Mouse (Mus musculus) cortical plate, adult 2 months (tissue): Measurements from ENCODE around the gene Wnt1.

Experiments used
- CTCF ChIP-seq: fragments of 200-500 bp; IDR thresholded peaks from 2 replicates; pipeline ENCODE4 v1.5.1; 2011; ENCODE audit warnings: mild to moderate bottlenecking, control low read depth, low read length; ENCODE audit not compliant: insufficient read depth; ENCODE audit errors: extremely low read depth
- POLR2A ChIP-seq: fragments of 200-500 bp; IDR thresholded peaks from 2 replicates; pipeline ENCODE4 v1.6.1; 2011; ENCODE audit warnings: mild to moderate bottlenecking, low read length, control low read depth; ENCODE audit not compliant: insufficient read depth; ENCODE audit errors: extremely low read depth

GRCm38 (mm10) chr15:98839161-98839560, 49.5 kb downstream of the Wnt1 start:
- TF ChIP-seq CTCF (no peak), POLR2A (no peak)
